Mouse (Mus musculus): ENCODE results near the gene Satl1. TPM values are rescaled to one million over a fixed set of nuclear protein-coding genes. Genes with fewer than 3 reads are reported as not detected.
"Not testable (repeated sequence)": the region's sequence is repeated elsewhere in the genome, so short reads cannot be mapped to it uniquely, and the experiment has no call there.

The Satl1 gene
- total RNA-seq (2021): not detected
- long read RNA-seq, experiment 1: 0 reads
- long read RNA-seq, experiment 2: 0 reads

DNA sequence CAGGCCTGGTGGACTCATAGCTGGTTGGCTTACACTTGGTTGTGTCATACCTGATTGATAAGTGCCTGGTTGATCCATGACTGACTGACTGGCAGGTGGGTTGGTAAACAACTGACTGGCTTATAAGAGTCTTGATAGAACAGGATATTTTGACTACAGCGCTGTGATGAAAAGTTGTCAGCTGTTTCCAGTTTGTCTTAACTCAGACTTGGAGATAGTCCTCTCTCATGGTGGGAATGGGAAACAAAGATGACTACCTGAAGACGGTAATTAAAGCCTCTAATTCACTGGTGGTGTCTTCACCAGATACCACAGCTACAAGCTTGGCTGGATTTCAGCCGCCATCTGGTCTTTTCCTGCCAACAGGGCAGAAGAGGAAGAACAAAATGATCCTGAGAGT is at the start of gene Satl1:
Gene Satl1 (minus strand): TSS at position 101 of the 400 bp plus-strand sequence.
- DNase-seq: no peak
- intact Hi-C loops (cut with DNase I): no loop called here

DNA sequence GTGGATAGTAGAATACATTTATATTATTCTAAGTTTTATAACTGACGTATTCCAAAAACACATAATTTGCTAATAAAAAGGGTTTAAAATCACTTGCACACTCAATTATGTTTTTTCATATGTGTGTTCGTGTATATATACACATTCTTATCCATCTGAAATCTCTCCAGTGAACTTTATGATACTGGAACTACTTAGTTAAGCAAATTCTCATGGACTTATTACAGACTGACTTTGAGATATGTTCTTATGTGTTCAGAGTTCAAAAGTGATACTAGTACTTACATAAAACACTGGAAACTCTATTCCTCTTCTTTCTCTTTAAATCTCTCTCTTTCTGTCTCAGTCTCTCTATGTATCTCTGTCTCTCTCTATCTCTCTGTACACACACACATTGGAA is 31.5 kb upstream of the Satl1 start:
- intact Hi-C loops (cut with DNase I): no loop called here
- DNase-seq: no peak

DNA sequence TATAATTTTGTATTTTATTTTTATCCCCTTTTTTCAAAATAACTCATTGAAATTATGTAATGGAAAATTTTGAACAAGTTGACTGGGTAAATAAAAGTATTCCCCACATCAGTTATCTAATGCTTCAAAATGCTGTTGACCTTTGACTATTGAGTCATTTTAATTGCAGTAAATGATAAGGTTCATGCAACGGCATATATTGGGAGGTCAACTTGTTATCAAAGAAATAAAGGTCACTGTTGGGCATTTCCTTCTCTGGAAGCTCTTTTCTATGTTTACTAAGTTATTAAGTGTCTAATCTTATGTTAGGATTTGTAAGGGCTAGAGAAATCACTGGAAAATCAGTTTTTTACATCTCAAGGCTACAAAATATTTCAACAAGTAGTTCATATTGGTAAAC is 31.0 kb upstream of the Satl1 start:
- intact Hi-C loops (cut with DNase I): no loop called here
- no peak for DNase-seq

DNA sequence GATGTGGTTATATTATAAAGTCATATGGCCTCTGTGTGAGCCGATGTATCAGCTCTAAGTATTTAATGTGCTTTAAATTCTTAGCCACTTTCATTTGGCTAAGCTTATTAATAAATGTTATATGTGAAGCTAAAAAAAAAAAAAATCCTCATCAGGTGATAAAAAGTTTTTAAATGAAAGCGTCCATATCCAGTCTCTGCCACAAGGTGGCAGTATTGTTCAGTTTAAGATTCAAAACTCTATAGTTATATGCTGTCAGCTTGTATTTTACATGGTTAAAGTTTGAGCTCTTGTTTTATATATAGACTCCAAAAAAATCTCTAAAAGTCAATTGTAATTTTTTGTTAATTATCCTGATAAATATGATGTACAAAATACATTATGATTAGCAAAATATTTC is 16.4 kb upstream of the Satl1 start:
- DNase-seq: peak in 1 of 2 experiments; percentile 17
- intact Hi-C loops (cut with DNase I): loop anchor here (5.0 kb wide), 1 partner anchor 479 kb away; no protein-coding TSS in a partner anchor

DNA sequence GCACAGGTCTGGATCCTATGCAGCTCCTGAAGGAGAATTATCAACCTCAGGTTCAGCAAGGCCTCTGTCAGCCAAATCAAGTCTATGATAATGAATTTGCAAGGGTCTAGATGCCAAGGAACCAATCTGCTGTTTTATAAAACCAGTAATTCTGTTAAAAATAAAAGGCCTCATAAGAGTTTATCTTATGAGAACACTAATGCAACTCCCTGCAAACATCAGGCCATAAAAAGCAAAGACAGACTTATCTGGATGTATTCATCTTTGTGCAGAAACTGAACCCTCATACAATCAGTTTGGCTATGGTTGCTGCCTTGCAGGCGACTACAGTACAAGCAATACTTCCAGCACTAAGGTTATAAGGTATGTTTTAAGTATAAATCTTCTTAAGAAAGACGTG is 5.7 kb upstream of the Satl1 start:
- DNase-seq: no peak
- intact Hi-C loops (cut with DNase I): no loop called here

DNA sequence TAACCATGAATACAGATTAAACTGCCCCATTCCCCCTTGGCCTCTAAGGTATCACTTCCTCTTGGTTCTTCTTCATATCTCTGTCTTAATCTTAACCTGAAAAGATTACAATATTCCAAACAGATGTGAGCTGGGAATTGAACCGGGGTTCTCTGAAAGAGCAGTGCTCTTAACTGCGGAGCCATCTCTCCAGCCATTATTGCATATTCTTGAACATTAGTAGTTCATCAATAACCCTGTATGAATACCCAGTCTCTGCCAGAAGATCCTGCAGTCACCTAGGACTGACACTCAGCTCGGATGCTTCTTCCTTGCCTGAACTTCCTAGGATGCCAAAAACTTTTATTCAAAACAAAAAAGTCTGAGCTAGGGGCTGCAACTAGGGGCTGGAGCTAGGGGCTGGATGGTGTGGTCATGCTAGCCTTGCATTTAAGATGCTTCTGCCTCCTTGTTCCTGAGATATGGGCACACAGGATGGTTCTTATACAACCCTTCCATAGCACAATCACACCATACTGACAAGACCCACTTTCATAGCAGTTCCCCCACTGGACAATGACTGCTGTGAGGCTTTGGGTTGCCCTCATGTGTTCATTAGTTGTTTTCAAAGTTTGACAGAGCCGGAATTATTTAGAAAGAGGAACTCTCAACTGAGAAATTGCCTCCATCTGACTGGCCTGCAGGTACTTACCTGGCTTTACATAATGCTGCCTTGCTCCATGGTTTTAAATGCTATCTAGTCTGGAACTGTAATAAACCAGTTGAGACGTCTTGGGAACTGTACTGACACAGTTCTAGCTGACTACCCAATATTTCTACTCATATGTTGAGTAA is 35.8 kb downstream of the Satl1 start:
- peak; percentile 5 to 14 for DNase-seq

DNA sequence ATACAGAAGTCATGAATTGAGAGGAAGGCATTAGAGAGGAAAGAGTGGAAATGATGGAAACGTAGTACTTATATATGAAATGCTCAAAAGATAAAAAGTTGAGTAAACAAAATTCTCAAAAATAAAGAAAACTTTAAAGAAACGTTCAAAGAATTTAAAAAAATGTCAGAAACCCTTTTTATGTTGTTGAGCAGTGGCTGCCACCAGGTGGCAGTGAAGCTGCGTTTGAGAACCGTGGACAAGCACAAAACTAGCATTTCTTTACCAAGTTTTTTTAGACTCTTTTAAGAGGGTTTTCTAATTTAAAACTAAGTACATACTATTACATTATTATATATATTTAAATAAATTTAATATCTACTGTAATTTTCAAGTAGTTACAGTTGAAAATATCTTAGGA is 38.2 kb downstream of the Satl1 start:
- intact Hi-C loops (cut with DNase I): no loop called here
- no peak for DNase-seq

More for the DNA sequence above, 35.8 kb downstream of the Satl1 start:
- intact Hi-C loops (cut with DNase I): not testable (repeated sequence)

DNA sequence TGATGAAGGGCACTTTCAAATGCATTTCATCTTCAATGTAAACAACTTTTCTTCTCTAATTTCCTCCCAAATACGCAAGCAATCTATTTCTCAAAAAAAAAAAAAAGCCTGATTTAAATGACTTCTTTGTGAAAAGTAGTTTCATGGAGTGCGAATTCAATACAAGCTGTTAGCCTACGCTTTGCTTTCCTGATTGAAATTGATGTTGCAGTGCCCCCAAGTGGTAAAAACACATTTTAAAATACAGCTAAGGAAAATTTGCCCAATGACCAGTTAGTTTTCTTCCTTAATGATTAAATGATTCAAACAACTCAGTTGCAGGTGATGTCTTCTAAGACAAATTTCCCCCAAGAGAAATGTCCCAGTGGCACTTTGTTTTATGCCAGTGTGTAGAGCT is 58.2 kb downstream of the Satl1 start:
- intact Hi-C loops (cut with DNase I): no loop called here
- peak in 1 of 2 experiments; percentile 9 for DNase-seq

DNA sequence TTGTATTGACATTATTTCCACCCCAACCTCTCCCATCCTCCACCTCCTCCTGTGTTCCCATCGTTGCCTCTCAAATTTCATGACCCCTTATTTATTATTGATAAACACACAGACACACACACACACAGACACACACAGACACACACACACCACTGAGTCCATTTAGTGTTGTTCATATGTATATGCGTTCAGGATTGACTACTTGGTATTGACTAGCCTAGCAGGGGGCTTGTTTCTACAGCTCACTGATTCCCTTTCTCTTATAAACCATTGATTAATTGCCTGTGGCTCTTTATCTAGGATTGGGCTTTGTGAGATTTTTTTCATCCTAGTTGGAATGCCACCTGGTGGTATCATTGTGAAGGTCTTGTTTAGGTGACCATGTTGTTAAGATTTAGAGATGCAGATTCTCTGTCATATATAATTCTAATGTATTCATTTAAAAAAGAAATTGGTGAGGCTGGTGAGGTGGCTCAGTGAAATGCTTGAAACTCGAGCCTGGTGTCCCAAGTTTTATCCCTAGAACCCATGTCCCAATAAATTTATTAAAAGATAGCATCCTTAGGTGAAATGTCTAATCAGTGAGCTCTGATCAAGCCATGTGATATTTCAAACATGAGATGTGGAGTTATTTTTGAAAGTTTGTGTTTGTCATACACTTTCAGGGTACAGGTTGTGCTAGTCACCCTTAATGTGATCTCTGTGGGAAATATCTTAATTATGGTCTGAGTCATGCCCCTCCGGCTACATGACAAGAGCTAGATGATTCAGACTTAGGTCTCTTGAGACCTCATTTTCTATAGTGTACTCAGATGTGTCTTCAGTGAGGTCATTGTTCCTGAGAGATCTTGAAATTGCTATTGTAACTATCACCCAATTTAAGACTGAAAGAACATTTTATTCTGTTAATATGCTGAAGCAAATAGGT is 58.8 kb downstream of the Satl1 start:
- intact Hi-C loops (cut with DNase I): no loop called here
- no peak for DNase-seq

DNA sequence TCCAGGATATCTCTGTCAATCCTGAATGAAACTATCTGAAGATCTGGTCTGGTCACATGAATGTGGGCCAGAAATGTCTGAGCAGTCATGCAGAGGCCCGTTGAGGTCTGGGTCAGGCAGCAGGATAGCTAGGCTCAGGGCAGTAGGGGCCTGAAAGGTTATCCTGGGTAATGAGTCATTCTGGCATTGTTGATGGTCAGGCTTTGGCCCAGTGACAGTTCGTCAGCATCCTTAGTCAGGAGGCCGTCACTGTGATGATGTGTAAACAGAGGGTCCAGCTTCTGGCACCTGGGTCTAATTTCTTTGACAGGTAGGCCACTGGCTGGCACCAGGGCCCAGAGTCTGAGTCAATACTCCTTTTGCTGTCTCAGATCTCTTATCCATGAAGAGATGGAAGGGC is 67.1 kb downstream of the Satl1 start:
- intact Hi-C loops (cut with DNase I): no loop called here
- DNase-seq: no peak

Other genes with a start within 250 kb of the Satl1 start
- gene 4933403O08Rik, start 167.7 kb downstream of the Satl1 start, total RNA-seq (2021): not detected
- gene Apool, start 95.4 kb downstream of the Satl1 start, total RNA-seq (2021): 10 to 100 TPM; 58.4 to 63.5 TPM
- gene 2010106E10Rik, start 88.5 kb upstream of the Satl1 start, total RNA-seq (2021): not detected
- gene Zfp711, start 193.7 kb upstream of the Satl1 start, total RNA-seq (2021): 1 to 10 TPM; 1.0 to 2.2 TPM

Data from heart, postnatal 14 days (tissue).